Mouse (Mus musculus): ENCODE measurements at regions not wholly inside any gene's neighbourhood (a gene's known extent, or its start where the extent isn't known, plus 50 kb on each side); places are given as distances from the start of the nearest gene placed in this dataset.

DNA sequence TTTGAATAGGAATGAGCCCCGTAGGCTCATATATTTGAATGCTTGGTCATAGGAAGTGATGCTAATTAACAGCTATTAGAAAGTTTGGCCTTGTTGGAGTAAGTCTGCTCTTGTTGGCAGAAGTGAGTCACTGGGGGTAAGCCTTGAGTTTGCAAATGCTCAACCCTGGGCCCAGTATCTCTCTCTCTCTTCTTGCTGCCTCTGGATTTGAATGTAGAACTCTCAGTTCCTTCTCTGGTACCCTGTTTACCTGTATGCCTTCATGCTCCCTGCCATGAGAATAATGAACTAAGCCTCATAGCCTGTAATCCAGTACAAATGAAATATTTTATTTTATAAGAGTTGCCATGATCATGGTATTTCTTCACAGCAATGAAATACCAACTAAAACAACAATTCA is 308.4 kb upstream of the Tbl1xr1 start:
- H3K9me3 ChIP-seq (ENCODE audit: control insufficient read depth, low read length), result no peaks in the 10 kb centered on the region
- H3K9ac ChIP-seq (replicated peaks), result no peak overlapping the region
- H3K27ac ChIP-seq, result no peak overlapping the region
- H3K4me2 ChIP-seq (ENCODE audit: low read depth), result no peak overlapping the region
- no peak overlapping the region for H3K4me3 ChIP-seq (ENCODE audit: insufficient read depth in 1 of 2, low read depth in 2 of 2, low read length in 2 of 2)
- no peaks in the 10 kb centered on the region for H3K27me3 ChIP-seq (ENCODE audit: control insufficient read depth, insufficient read depth, low read length)
- H3K36me3 ChIP-seq (replicated peaks; ENCODE audit: control insufficient read depth, insufficient read depth, low read depth), result no peaks in the 10 kb centered on the region
- DNase-seq (ENCODE audit: low read depth in 3 of 3, low spot score in 3 of 3), result no peak
- TF ChIP-seq CTCF (IDR thresholded peaks at IDR 0.05; ENCODE audit: low read depth) (no peak), EP300 (IDR thresholded peaks at IDR 0.05; ENCODE audit: low read depth) (no peak)
- no peak for ATAC-seq (ENCODE audit: insufficient read depth)
- no peaks in the 10 kb centered on the region; a peak in 1 of 4 replicates for H3K4me1 ChIP-seq (replicated peaks; ENCODE audit: control insufficient read depth in 2 of 2, insufficient read depth in 2 of 2, low read length in 1 of 2)
- WGBS (ENCODE audit: insufficient replicate concordance), result 61% methylated on average over 1 of the region's 1 CpGs

DNA sequence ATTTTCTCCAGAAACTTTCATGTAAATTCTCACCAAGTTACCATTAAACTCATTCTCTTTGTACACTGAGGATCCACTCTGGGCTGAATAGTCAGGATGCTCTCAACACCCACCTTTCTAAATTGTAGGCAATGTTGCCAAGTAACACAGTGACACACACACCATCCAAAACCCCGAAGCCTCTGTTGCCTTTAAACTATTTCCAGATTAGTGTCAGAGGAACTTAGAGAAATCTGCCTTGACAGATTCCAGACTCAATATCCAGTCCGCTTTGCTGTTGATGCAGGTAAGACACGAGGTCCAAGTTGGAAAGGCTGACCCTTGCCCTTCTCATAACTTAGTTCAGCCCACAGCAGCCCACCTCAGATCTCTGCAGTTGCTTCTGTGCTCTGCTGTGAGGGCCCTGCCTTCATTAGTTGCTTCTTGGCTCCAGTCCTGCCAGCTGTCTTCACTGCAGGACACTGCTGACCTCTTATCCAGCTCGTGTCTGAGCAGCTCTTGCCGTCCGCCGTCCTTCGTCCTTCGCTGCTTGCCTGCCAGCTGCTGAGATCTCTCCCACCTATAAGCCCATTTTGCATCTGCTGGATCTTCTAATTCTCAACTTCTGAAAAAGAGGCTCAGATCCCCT is 306.4 kb upstream of the Tbl1xr1 start:
- DNase-seq (ENCODE audit: low read depth in 3 of 3, low spot score in 3 of 3), result no peak
- WGBS (ENCODE audit: insufficient replicate concordance), result 77% methylated on average over 9 of the region's 9 CpGs
- Histone ChIP-seq H3K36me3 (replicated peaks; ENCODE audit: control insufficient read depth, insufficient read depth, low read depth) (no peaks in the 10 kb centered on the region), H3K4me1 (replicated peaks; ENCODE audit: control insufficient read depth in 2 of 2, insufficient read depth in 2 of 2, low read length in 1 of 2) (peaks cover 9 to 10% of the 10 kb centered on the region in 2 experiments; a peak in 3 of 4 replicates), H3K27ac (no peak overlapping the region), H3K27me3 (ENCODE audit: control insufficient read depth, insufficient read depth, low read length) (no peaks in the 10 kb centered on the region), H3K9ac (replicated peaks) (no peak overlapping the region), H3K9me3 (ENCODE audit: control insufficient read depth, low read length) (no peaks in the 10 kb centered on the region), H3K4me3 (ENCODE audit: insufficient read depth in 1 of 2, low read depth in 2 of 2, low read length in 2 of 2) (no peak overlapping the region), H3K4me2 (ENCODE audit: low read depth) (no peak overlapping the region)
- TF ChIP-seq CTCF (IDR thresholded peaks at IDR 0.05; ENCODE audit: low read depth), result no peak
- no peak for TF ChIP-seq EP300 (IDR thresholded peaks at IDR 0.05; ENCODE audit: low read depth)
- ATAC-seq (ENCODE audit: insufficient read depth), result no peak

DNA sequence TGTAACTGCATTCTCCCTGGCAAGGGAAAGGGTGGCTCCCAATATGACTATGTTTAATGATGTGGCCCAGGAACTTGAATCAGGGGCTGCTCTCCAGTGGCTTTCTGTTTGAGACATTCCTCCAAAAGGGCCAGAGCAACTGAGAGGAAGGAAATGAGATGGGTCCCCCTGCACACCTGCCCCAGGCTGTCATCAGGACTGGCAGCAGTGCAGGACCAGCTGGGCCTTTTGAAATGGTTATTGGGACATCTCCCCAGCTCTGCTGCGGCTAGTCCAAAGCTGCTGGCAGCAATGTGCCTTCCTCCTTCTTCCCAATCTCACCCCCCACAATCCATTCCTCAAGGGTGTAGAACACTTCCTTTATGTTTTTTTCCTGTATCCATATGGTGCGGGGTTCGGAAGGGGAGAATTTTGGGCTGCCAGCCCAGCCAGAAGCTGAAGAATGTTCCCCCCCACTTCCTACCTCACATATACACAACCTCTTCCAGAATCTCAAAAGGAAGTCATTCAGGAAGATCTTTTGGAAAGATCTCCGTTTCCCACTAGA is 304.6 kb upstream of the Tbl1xr1 start:
- no peak overlapping the region for H3K4me2 ChIP-seq (ENCODE audit: low read depth)
- H3K27ac ChIP-seq, result no peak overlapping the region
- H3K9ac ChIP-seq (replicated peaks), result no peak overlapping the region
- H3K27me3 ChIP-seq (ENCODE audit: control insufficient read depth, insufficient read depth, low read length), result no peaks in the 10 kb centered on the region
- no peaks in the 10 kb centered on the region for H3K36me3 ChIP-seq (replicated peaks; ENCODE audit: control insufficient read depth, insufficient read depth, low read depth)
- no peak overlapping the region for H3K4me3 ChIP-seq (ENCODE audit: insufficient read depth in 1 of 2, low read depth in 2 of 2, low read length in 2 of 2)
- WGBS (ENCODE audit: insufficient replicate concordance), result 71% methylated on average over 4 of the region's 4 CpGs
- TF ChIP-seq EP300 (IDR thresholded peaks at IDR 0.05; ENCODE audit: low read depth) (no peak), CTCF (IDR thresholded peaks at IDR 0.05; ENCODE audit: low read depth) (no peak)
- ATAC-seq (ENCODE audit: insufficient read depth) (no peak), DNase-seq (ENCODE audit: low read depth in 3 of 3, low spot score in 3 of 3) (no peak)
- peaks cover 9 to 13% of the 10 kb centered on the region in 2 experiments; a peak in 3 of 4 replicates for H3K4me1 ChIP-seq (replicated peaks; ENCODE audit: control insufficient read depth in 2 of 2, insufficient read depth in 2 of 2, low read length in 1 of 2)
- no peaks in the 10 kb centered on the region for H3K9me3 ChIP-seq (ENCODE audit: control insufficient read depth, low read length)

DNA sequence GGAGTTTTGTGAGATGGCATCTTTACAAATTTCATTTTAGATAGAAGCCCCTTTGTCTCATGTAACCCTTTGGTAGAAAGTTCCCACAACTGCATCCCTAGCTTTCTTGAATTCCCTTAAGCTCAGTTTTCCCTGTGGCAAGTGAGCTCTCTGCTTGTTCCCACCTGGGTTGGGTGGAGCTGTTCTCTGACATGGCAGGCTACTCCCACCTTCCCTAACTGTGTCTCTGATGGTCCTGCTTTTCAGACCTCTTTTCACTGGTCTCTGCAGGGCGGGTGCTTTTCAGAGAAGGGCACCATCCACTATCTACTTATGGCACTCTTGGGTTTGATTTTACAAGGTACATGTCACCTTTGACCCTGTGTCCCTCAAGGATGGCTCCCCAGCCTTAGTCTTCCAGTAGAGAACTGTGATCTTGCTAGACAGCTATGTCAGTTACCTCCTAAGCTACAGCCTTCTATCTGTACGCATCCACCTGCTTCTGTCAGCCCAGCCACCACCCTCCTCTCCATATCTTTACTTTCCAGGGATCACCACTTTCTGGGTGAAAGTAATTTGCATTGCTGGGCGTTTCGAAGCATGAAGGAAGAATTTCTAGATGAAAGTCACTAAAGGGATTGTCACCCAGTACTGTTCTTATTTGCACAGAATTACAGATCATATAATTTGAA is 302.1 kb upstream of the Tbl1xr1 start:
- peak overlapping the region; percentile 38 for H3K4me2 ChIP-seq (ENCODE audit: low read depth)

DNA sequence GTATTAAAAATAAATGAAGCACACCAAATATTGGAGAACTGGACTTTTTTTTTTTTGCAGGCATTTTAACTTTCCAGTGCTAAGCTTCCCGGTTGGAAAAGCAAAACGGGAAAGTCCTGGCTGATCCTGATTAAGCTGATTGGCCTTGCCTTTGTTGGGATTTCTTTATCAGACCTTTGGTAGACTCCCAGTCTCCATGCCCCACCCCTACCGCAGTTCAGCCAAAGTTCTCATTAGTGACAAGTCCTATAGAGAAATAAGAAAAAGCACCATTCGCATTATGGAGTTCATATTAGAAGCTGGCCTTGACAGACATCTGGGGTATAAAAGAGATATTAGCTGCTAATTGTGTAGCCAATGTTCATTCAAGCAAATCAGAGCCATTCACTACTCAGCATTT is 297.7 kb upstream of the Tbl1xr1 start:
- DNase-seq (ENCODE audit: low read depth in 3 of 3, low spot score in 3 of 3) (no peak), ATAC-seq (ENCODE audit: insufficient read depth) (no peak)
- Histone ChIP-seq H3K9me3 (ENCODE audit: control insufficient read depth, low read length) (no peaks in the 10 kb centered on the region), H3K4me1 (replicated peaks; ENCODE audit: control insufficient read depth in 2 of 2, insufficient read depth in 2 of 2, low read length in 1 of 2) (peaks cover 2 to 10% of the 10 kb centered on the region in 2 experiments; a peak in 3 of 4 replicates), H3K27me3 (ENCODE audit: control insufficient read depth, insufficient read depth, low read length) (no peaks in the 10 kb centered on the region), H3K4me3 (ENCODE audit: insufficient read depth in 1 of 2, low read depth in 2 of 2, low read length in 2 of 2) (no peak overlapping the region), H3K4me2 (ENCODE audit: low read depth) (no peak overlapping the region), H3K36me3 (replicated peaks; ENCODE audit: control insufficient read depth, insufficient read depth, low read depth) (no peaks in the 10 kb centered on the region), H3K9ac (replicated peaks) (no peak overlapping the region), H3K27ac (no peak overlapping the region)
- TF ChIP-seq EP300 (IDR thresholded peaks at IDR 0.05; ENCODE audit: low read depth) (no peak), CTCF (IDR thresholded peaks at IDR 0.05; ENCODE audit: low read depth) (no peak)
- 62% methylated on average over 4 of the region's 4 CpGs for WGBS (ENCODE audit: insufficient replicate concordance)

More for the DNA sequence above, 302.1 kb upstream of the Tbl1xr1 start:
- peaks cover 9 to 13% of the 10 kb centered on the region in 2 experiments; a peak in 3 of 4 replicates for H3K4me1 ChIP-seq (replicated peaks; ENCODE audit: control insufficient read depth in 2 of 2, insufficient read depth in 2 of 2, low read length in 1 of 2)
- DNase-seq (ENCODE audit: low read depth in 3 of 3, low spot score in 3 of 3), result peak; percentile 33 to 44 (median 37)
- TF ChIP-seq CTCF (IDR thresholded peaks at IDR 0.05; ENCODE audit: low read depth) (no peak), EP300 (IDR thresholded peaks at IDR 0.05; ENCODE audit: low read depth) (peak; percentile 78)
- H3K9me3 ChIP-seq (ENCODE audit: control insufficient read depth, low read length), result no peaks in the 10 kb centered on the region
- no peak overlapping the region for H3K4me3 ChIP-seq (ENCODE audit: insufficient read depth in 1 of 2, low read depth in 2 of 2, low read length in 2 of 2)
- H3K9ac ChIP-seq (replicated peaks), result no peak overlapping the region
- WGBS (ENCODE audit: insufficient replicate concordance), result 33% methylated on average over 4 of the region's 4 CpGs
- no peaks in the 10 kb centered on the region for H3K27me3 ChIP-seq (ENCODE audit: control insufficient read depth, insufficient read depth, low read length)
- ATAC-seq (ENCODE audit: insufficient read depth), result peak; percentile 93
- no peaks in the 10 kb centered on the region for H3K36me3 ChIP-seq (replicated peaks; ENCODE audit: control insufficient read depth, insufficient read depth, low read depth)
- H3K27ac ChIP-seq, result peak overlapping the region; percentile 22; the same call in 1 of the 2 replicates

Data from liver, embryonic 14.5 days (tissue).